Mouse (Mus musculus) G1E (cell line): ENCODE results near the gene Prrc2a. TPM values are rescaled to one million over a fixed set of nuclear protein-coding genes. Genes with fewer than 3 reads are reported as not detected.

ENCODE experiments used
- ATAC-seq: 2 replicates; pipeline ENCODE4 v1.8.0; 2016; ENCODE audit warnings: mild to moderate bottlenecking; ENCODE audit not compliant: insufficient number of reproducible peaks, poor library complexity, low FRiP score, severe bottlenecking; ENCODE audit errors: extremely low read depth
- DNase-seq: peaks from one replicate; pipeline ENCODE4 v3.0.0; 2012; ENCODE audit warnings: low spot score
- H3K27me3 ChIP-seq: 2 replicates; pipeline ENCODE4 v1.6.1; 2012; ENCODE audit warnings: mild to moderate bottlenecking, low read length, inconsistent platforms; ENCODE audit not compliant: insufficient read depth
- H3K36me3 ChIP-seq: replicated peaks from 2 replicates; pipeline ENCODE3; 2012; ENCODE audit warnings: mild to moderate bottlenecking, inconsistent platforms
- H3K4me1 ChIP-seq: 2 replicates; pipeline ENCODE4 v1.6.1; 2012; ENCODE audit warnings: low read depth, low read length, inconsistent platforms, mixed read lengths; ENCODE audit not compliant: insufficient read depth
- H3K4me3 ChIP-seq: 2 replicates; pipeline ENCODE4 v1.5.1; 2012; ENCODE audit warnings: low read depth, mild to moderate bottlenecking, inconsistent platforms, low read length, moderate library complexity, mixed read lengths
- H3K9me3 ChIP-seq: replicated peaks from 2 replicates; pipeline ENCODE4 v1.6.1; 2012; ENCODE audit warnings: inconsistent platforms
- CTCF ChIP-seq: IDR thresholded peaks from 2 replicates; pipeline ENCODE4 v1.5.1; 2012; ENCODE audit warnings: low read depth, low read length, inconsistent platforms, mixed read lengths
- GATA1 ChIP-seq: IDR thresholded peaks from 2 replicates; pipeline ENCODE4 v1.6.1; 2012; ENCODE audit warnings: borderline replicate concordance, low read length, inconsistent platforms, mixed read lengths
- GATA2 ChIP-seq: IDR thresholded peaks from 2 replicates; pipeline ENCODE4 v1.6.1; 2012; ENCODE audit warnings: low read depth, low read length, inconsistent platforms, borderline replicate concordance
- POLR2AphosphoS5 ChIP-seq: IDR thresholded peaks from 2 replicates; pipeline ENCODE4 v1.6.1; 2012; ENCODE audit warnings: low read depth, low read length, inconsistent platforms; ENCODE audit not compliant: insufficient replicate concordance
- TAL1 ChIP-seq: conservative IDR thresholded peaks from 2 replicates; pipeline ENCODE4 v1.6.1; 2012; ENCODE audit warnings: low read depth, low read length, inconsistent platforms, mixed read lengths
- polyA plus RNA-seq: library from polyadenylated mRNA; stranded (reverse); fragments of >175 nt; gene quantifications from 2 replicates; pipeline ENCODE4 v1.2.3, GENCODE M21; 2012
- total RNA-seq, 2 experiments: library from RNA; stranded (forward) in 1 of 2; stranded (reverse) in 1 of 2; fragments of 200-1000 nt in 1 of 2; fragments of >200 nt in 1 of 2; fragmentation: Nextera tagmentation in 1 of 2; gene quantifications; 2 replicates each; pipeline ENCODE4 v1.2.3; 2014 to 2017

Gene Prrc2a
- total and polyA plus RNA-seq, 3 experiments: 35.3 to 1,682 (median 773) TPM

DNA sequence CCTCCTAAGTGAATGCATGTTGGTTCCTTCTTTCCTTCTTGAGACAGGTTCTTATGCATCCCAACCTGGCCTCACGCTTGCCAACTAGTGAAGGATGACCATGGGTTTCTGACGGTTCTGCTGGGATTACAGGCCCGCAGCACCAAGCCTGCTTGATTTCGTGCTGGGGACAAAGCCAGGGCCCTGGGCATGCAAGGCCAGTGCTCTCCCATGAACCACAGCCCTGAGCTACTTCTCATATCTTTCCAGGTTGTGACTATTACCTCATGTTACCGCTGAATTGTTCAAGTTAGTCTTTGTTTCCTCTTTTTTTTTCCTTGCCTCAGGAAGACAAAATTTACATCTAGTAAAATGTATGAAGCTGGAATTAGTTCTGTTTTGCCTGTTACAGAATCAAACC, 28.2 kb upstream of the Prrc2a start:
- Histone ChIP-seq H3K4me3 (no peak overlapping the region), H3K4me1 (peaks cover 71% of the 10 kb centered on the region), H3K9me3 (no peaks in the 10 kb centered on the region; the same call in 1 of the 2 replicates), H3K36me3 (no peaks in the 10 kb centered on the region), H3K27me3 (peaks cover 27% of the 10 kb centered on the region)
- no peak for ATAC-seq
- TF ChIP-seq POLR2AphosphoS5: no peak
- TF ChIP-seq GATA1: no peak
- TF ChIP-seq CTCF: no peak
- TF ChIP-seq TAL1: no peak
- no peak for TF ChIP-seq GATA2
- DNase-seq: no peak

DNA sequence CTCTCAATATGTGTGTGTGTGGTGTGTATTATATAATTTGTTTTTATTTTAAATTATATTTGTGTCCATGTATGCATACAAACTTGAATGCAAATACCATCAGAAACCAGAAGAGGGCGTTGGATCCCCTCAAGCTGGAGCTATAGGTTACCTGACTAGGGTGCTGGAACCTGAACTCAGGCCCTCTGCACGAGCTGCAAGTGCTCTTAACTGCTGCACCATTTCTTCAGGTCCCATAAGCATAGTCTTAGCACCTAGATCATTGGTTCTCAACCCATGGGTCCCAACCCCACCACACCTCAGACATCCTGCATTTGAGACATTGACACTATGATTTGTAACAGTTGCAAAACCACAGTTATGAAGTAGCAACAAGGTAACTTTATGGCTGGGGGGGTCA, 27.0 kb upstream of the Prrc2a start:
- Histone ChIP-seq H3K27me3 (peaks cover 27% of the 10 kb centered on the region), H3K36me3 (no peaks in the 10 kb centered on the region), H3K4me1 (peaks cover 81% of the 10 kb centered on the region), H3K9me3 (no peaks in the 10 kb centered on the region; the same call in 1 of the 2 replicates), H3K4me3 (no peak overlapping the region)
- DNase-seq (no peak), ATAC-seq (no peak)
- TF ChIP-seq GATA2 (no peak), CTCF (no peak), GATA1 (no peak), POLR2AphosphoS5 (no peak), TAL1 (no peak)

DNA sequence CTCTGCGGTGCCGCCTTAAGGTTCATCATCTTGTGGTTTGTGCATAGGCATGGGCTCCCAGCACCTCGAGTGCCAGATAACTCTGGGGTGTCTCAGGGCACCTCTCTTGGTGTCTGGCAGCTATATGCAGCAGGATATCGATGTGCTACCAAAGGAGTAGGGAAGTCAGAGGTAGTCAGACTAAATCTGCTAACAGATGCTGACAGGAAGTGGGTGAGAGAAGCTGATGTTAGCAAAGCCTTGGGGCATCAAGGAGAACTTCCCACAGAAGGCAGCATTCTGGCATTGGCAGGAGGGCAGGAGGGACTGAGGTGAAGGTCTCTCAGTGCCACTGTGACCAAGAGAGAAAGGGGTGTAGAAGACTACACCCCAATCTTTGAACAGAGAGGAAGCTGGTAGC, 25.4 kb upstream of the Prrc2a start:
- ATAC-seq: no peak
- Histone ChIP-seq H3K4me3 (no peak overlapping the region), H3K9me3 (no peaks in the 10 kb centered on the region), H3K4me1 (peaks cover 77% of the 10 kb centered on the region), H3K27me3 (peaks cover 12% of the 10 kb centered on the region), H3K36me3 (peaks cover 2% of the 10 kb centered on the region)
- no peak for TF ChIP-seq TAL1
- no peak for TF ChIP-seq GATA2
- no peak for TF ChIP-seq GATA1
- no peak for TF ChIP-seq POLR2AphosphoS5
- no peak for TF ChIP-seq CTCF
- no peak for DNase-seq

DNA sequence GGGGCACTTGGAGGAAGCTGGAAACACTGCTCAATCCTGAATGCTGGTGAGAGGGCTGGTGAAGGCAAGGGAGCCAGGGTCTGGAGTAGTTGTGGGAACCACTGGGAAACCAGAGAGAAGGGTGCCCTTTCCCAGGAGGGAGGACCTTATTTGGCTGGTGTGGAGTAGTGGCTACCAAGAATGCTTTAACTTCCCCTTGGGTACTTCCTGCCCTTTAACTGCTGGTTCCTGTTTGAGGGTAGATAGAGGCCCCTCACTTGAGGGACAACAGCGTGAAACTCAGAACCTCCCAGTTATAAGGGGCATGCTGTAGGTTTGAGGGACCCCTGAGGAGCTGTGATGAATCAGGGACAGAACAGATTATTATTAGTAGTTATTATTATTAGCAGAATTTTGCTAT, 24.5 kb upstream of the Prrc2a start:
- Histone ChIP-seq H3K9me3 (no peaks in the 10 kb centered on the region), H3K36me3 (peaks cover 9% of the 10 kb centered on the region), H3K4me3 (no peak overlapping the region; the same call in 1 of the 2 replicates), H3K4me1 (peaks cover 77% of the 10 kb centered on the region), H3K27me3 (peaks cover 3% of the 10 kb centered on the region; the same call in 1 of the 2 replicates)
- no peak for ATAC-seq
- DNase-seq: no peak
- TF ChIP-seq TAL1 (no peak), POLR2AphosphoS5 (no peak), GATA2 (no peak), CTCF (no peak), GATA1 (no peak)

DNA sequence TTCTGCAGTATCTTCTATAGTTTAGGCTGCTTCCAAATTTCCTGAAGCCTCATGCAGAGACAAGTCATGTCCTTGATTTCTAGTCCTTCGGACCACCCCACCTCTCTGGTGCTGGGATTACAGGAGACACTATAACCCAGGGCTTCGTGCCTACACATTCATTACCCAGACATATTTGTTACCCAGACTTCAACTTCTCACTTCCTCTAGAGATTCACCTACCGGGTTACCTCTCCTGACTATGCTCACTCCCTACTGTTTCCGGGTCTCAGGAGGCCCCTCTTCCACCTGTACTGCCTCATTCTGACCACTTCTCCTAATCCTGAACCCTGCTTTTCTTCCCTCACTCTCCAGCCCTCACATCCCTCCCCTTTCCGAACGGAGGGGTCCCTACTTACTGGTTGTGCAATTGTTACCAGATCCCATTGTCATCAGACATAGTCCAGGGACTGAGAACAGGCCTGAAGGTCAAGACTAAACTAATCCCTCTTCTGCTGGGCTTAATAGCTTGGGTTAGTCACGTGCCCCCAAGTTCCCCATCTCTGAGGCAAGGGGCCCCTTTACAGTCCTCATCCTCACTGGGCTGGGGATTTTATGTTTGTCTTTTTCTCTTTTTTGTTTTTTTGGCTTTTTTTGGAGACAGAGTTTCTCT, 23.4 kb upstream of the Prrc2a start, which contains the start of gene Lst1:
TSS of gene Lst1 (minus strand) at position 481 of the 652 bp plus-strand sequence.
- no peak for DNase-seq
- peaks cover 15% of the 10 kb centered on the region for H3K36me3 ChIP-seq
- ATAC-seq: 0 out of 2 replicates have a peak, but pooled peaks have one; percentile 32
- peak within 1 kb of the TSS; percentile 60 for H3K4me3 ChIP-seq
- peaks cover 68% of the 10 kb centered on the region for H3K4me1 ChIP-seq
- H3K9me3 ChIP-seq: no peaks in the 10 kb centered on the region
- H3K27me3 ChIP-seq: no peaks in the 10 kb centered on the region
- no peak for TF ChIP-seq POLR2AphosphoS5
- TF ChIP-seq TAL1: no peak
- no peak for TF ChIP-seq CTCF
- TF ChIP-seq GATA2: no peak
- TF ChIP-seq GATA1: no peak

DNA sequence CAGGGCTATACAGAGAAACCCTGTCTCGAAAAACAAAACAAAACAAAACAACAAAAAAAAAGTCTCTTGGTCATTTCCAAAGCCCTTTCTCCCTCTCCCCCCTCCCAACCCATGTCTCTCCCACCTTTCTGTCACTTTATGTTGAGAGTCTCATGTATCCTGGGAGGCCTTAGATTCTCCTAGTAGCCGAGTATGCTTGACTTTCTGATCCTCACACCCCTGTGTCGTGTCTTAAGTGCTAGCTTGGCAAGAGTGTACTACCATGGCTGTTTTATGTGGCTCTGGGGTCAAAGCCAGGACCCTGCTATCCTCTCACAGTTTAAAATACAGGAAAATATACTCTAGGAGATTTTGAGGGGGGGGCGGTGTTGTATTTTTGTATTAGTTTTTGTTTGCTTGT, 22.6 kb upstream of the Prrc2a start:
- Histone ChIP-seq H3K4me1 (peaks cover 66% of the 10 kb centered on the region), H3K9me3 (no peaks in the 10 kb centered on the region), H3K4me3 (peak overlapping the region; percentile 60; the same call in 1 of the 2 replicates), H3K27me3 (no peaks in the 10 kb centered on the region), H3K36me3 (peaks cover 15% of the 10 kb centered on the region)
- DNase-seq (no peak), ATAC-seq (no peak)
- TF ChIP-seq TAL1 (no peak), GATA2 (no peak), POLR2AphosphoS5 (no peak), CTCF (no peak), GATA1 (no peak)
